Mouse (Mus musculus) activated CD4-positive, CD25-positive, alpha-beta regulatory T cell, adult 4 months (primary cell): Measurements from ENCODE around the gene Ncam1. TPM values are rescaled to one million over a fixed set of nuclear protein-coding genes. Genes with fewer than 3 reads are reported as not detected.

Experiments
- ATAC-seq: one replicate; pipeline ENCODE4 v1.8.0; 2017
- polyA plus RNA-seq, 2 experiments: library from polyadenylated mRNA; unstranded; fragments of 100-300 nt; shearing (Covaris generic); gene quantifications; one replicate each; pipeline ENCODE4 v1.2.1; 2017

Gene Ncam1
- polyA plus RNA-seq, 2 experiments from 2014 or later: 0.29 to 0.89 TPM

DNA sequence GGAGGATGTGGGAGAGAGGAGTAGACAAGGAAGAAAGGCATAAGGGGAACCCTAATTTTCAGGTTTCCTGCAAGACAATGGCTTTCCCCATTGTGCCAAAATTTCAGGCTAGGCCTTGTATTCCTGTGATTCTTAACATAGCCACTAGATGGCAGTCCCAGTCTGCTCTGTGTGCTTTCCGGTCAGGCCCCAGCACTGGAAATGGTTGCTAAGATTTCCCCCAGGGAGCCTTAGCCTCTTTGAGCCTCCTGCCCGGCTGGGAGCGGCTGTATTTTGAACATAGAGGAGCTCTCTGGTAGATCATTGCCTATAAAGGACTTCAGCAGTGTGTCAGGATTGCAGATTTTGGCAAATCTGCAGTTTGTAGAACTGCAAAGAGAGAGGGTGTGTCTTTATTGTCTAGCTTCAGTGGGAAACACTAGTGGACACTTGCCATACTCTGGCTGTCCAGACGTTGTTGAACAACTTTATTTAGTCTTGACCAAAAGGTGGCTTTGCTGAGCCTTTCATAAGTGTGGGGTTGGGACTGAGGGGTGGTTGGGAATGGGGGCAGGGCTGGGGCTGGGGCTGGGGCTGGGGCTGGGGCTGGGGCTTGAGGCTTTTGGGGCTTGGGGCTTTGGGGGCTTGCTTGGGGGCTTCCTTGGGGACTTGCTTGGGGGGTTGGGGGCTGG, 304.6 kb downstream of the Ncam1 start:
- ATAC-seq: no peak

- ATAC-seq: no peak
Measured at GRCm38 (mm10) chr9:49490609-49491008, 308.1 kb downstream of the Ncam1 start.

GRCm38 (mm10) chr9:49488912-49489895, 309.5 kb downstream of the Ncam1 start:
- peak; percentile 61 for ATAC-seq

DNA sequence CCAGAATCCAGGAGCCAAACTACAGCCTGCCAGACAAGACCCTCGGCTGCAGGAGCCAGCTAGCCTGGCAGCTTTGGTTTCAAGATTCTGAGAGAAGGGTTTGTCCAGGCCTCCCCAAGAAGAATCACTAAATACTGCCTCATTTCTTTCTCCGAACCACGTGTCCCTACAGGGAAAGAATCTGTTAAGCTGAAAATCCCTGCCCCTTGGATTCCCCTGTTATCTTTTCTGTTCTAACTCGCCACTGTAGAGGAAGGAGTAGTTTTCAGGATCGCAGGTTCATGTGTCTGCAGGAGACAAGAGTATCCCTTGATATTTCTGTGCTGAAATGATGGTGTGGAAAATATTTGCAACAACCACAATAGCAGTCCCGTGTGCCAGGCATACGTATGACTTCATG, 310.5 kb downstream of the Ncam1 start:
- no peak for ATAC-seq

DNA sequence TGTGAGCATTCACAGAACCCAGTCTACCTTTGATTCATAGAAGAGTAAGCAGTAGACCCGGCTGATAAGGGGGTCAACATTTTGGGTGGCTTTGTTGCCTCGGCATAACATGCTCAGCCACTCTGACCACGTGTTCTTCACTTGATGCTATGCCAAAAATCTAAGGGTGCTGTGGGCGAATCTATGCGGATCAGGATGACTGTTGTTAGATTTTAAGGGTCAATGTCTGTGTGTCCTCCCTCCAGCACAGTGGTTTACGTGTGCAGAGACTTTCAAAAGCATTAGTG, 311.1 kb downstream of the Ncam1 start:
- ATAC-seq: no peak

GRCm38 (mm10) chr9:49486805-49487656, 311.7 kb downstream of the Ncam1 start:
- no peak for ATAC-seq

- ATAC-seq: peak; percentile 54
Measured at GRCm38 (mm10) chr9:49485892-49486311, 312.8 kb downstream of the Ncam1 start, which contains the start of gene Ttc12. Gene Ttc12 (minus strand): TSS chr9:49486225.

- no peak for ATAC-seq
Measured at GRCm38 (mm10) chr9:49485250-49485891, 313.4 kb downstream of the Ncam1 start.

GRCm38 (mm10) chr9:49483316-49483715, 315.4 kb downstream of the Ncam1 start:
- ATAC-seq: no peak

DNA sequence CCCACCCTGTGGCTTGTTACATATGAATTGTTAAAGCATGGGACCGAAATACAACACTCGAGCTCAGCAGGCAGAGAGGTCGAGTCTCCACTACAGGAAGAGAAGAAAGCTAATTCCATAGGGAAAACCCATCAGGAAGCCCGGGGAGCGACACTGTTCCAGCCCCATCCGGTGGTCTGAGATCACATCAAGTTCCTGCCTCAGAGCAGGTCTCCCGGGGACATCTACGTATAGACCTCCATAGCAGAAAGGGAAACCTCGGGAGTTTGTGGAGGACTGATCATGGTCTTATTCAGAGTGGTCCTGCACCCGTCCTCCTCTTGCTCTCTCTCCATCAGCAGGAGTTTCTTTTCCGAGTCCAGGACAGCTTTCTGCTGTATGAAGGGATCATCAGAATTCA, 326.6 kb downstream of the Ncam1 start:
- ATAC-seq: no peak

DNA sequence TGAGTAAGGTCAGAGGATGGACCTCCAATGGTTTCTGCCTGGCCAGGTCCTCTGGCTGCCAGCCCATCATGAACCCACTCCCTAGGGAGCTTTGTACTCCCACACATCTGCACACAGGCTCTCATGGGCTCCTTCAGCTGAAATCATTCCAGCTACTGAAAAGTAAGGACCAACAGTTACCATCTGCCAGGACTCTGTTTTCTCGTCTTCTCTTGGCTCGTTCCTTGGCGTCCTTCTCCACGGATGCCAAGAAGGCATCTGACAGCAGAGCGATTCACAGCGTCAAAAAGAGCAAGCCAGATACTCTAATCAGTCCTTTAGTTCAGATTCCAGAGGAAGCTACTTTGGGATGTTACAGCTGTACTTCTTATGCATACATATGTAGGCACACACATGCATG, 327.8 kb downstream of the Ncam1 start:
- no peak for ATAC-seq

- no peak for ATAC-seq
Measured at GRCm38 (mm10) chr9:49470006-49470405, 328.7 kb downstream of the Ncam1 start.

GRCm38 (mm10) chr9:49456136-49456535, 342.6 kb downstream of the Ncam1 start:
- ATAC-seq: no peak

GRCm38 (mm10) chr9:49452396-49452795, 346.3 kb downstream of the Ncam1 start:
- ATAC-seq: no peak
